Mouse (Mus musculus) olfactory bulb, adult 2 months (tissue): ENCODE data around the gene Pjvk. TPM values are rescaled to one million over a fixed set of nuclear protein-coding genes. Genes with fewer than 3 reads are reported as not detected.

Experiments
- H3K27ac ChIP-seq: fragments of 200-500 bp; 2 replicates; pipeline ENCODE4 v1.5.1; 2012; ENCODE audit warnings: low read depth, low read length; ENCODE audit not compliant: insufficient read depth
- H3K4me1 ChIP-seq: fragments of 200-500 bp; 2 replicates; pipeline ENCODE4 v1.6.1; 2012; ENCODE audit warnings: low read length; ENCODE audit not compliant: control insufficient read depth, insufficient read depth
- H3K4me3 ChIP-seq: fragments of 200-500 bp; 2 replicates; pipeline ENCODE4 v1.5.1; 2012; ENCODE audit warnings: mild to moderate bottlenecking, low read depth, low read length, moderate library complexity; ENCODE audit not compliant: insufficient read depth
- CTCF ChIP-seq: fragments of 200-500 bp; IDR thresholded peaks from 2 replicates; pipeline ENCODE4 v1.5.1; 2012; ENCODE audit warnings: low read depth, mild to moderate bottlenecking, low read length, moderate library complexity; ENCODE audit not compliant: insufficient read depth
- POLR2A ChIP-seq: fragments of 200-500 bp; IDR thresholded peaks from 2 replicates; pipeline ENCODE4 v1.6.1; 2012; ENCODE audit warnings: mild to moderate bottlenecking, low read depth, low read length, moderate library complexity; ENCODE audit not compliant: insufficient read depth
- WGBS: fragments of 180-500 bp; shearing (Covaris S2); methylation state at CpG from one replicate; pipeline ENCODE4 v1.1.7; 2018; 5-methylcytosine and 5-hydroxymethylcytosine counted together
- polyA plus RNA-seq: library from polyadenylated mRNA; stranded (reverse); fragments of >200 nt; gene quantifications from 2 replicates; pipeline ENCODE4 v1.2.4, GENCODE M21; 2012; ENCODE audit warnings: low replicate concordance; ENCODE audit not compliant: missing spikeins, insufficient read depth, insufficient read length

Pjvk gene
- polyA plus RNA-seq, 1 experiment, result not detected

- H3K4me1 ChIP-seq, result no peaks in the 10 kb centered on the region
- no peak for TF ChIP-seq CTCF
- no peak for TF ChIP-seq POLR2A
- WGBS, result 81% methylated on average over 6 of the region's 6 CpGs
- H3K4me3 ChIP-seq, result no peak overlapping the region
- H3K27ac ChIP-seq, result no peak overlapping the region
Measured at GRCm38 (mm10) chr2:76695290-76695689, 47.0 kb downstream of the Pjvk start.

- WGBS, result 97% methylated on average over 3 of the region's 3 CpGs
- Histone ChIP-seq H3K4me3 (no peak overlapping the region), H3K27ac (no peak overlapping the region), H3K4me1 (no peaks in the 10 kb centered on the region)
- TF ChIP-seq CTCF (no peak), POLR2A (no peak)
Measured at GRCm38 (mm10) chr2:76702188-76702587, 53.9 kb downstream of the Pjvk start.

- WGBS, result 92% methylated on average over 5 of the region's 5 CpGs
- TF ChIP-seq CTCF, result no peak
- TF ChIP-seq POLR2A, result no peak
- Histone ChIP-seq H3K4me1 (no peaks in the 10 kb centered on the region), H3K4me3 (no peak overlapping the region), H3K27ac (no peak overlapping the region)
Measured at GRCm38 (mm10) chr2:76702751-76703150, 54.5 kb downstream of the Pjvk start.

- 86% methylated on average over 13 of the region's 13 CpGs for WGBS
- TF ChIP-seq CTCF (no peak), POLR2A (no peak)
- Histone ChIP-seq H3K27ac (no peak overlapping the region), H3K4me3 (no peak overlapping the region), H3K4me1 (no peaks in the 10 kb centered on the region)
Measured at GRCm38 (mm10) chr2:76705655-76706054, 57.4 kb downstream of the Pjvk start.

Other genes starting within 250 kb of the Pjvk start
- not detected in 2 replicates for gene Osbpl6, start 242.0 kb upstream of the Pjvk start, polyA plus RNA-seq
- not detected in 2 replicates for gene Prkra, start 461 bp upstream of the Pjvk start, polyA plus RNA-seq
- not detected in 2 replicates for gene Fkbp7, start 24.6 kb downstream of the Pjvk start, polyA plus RNA-seq
- not detected in 2 replicates for gene Plekha3, start 26.8 kb downstream of the Pjvk start, polyA plus RNA-seq